Mouse (Mus musculus) intestine, postnatal 0 days (tissue): ENCODE measurements around the gene Prmt1. TPM values are rescaled to one million over a fixed set of nuclear protein-coding genes. Genes with fewer than 3 reads are reported as not detected.

Source experiments
- ATAC-seq: fragments of 200-750 bp; cut with Nextera tagmentation; 2 replicates; pipeline ENCODE4 v1.8.0; 2017; ENCODE audit warnings: mild to moderate bottlenecking, moderate TSS enrichment, moderate library complexity
- H3K27ac ChIP-seq: fragments of 300-500 bp; sonication (generic); 2 replicates; pipeline ENCODE4 v1.5.1; 2014; ENCODE audit warnings: mild to moderate bottlenecking, low read depth, low read length, moderate library complexity
- H3K27me3 ChIP-seq: fragments of 300-500 bp; sonication (generic); replicated peaks from 2 replicates; pipeline ENCODE4 v1.6.1; 2014; ENCODE audit warnings: low read length, mixed read lengths; ENCODE audit not compliant: control insufficient read depth, insufficient read depth
- H3K36me3 ChIP-seq: fragments of 300-500 bp; sonication (generic); 2 replicates; pipeline ENCODE4 v1.6.1; 2014; ENCODE audit warnings: mild to moderate bottlenecking, moderate library complexity; ENCODE audit not compliant: control insufficient read depth, insufficient read depth
- H3K4me1 ChIP-seq: fragments of 300-500 bp; sonication (generic); replicated peaks from 2 replicates; pipeline ENCODE4 v1.6.1; 2014; ENCODE audit warnings: antibody characterized with exemption, low read length, mixed read lengths; ENCODE audit not compliant: control insufficient read depth, insufficient read depth
- H3K4me2 ChIP-seq: fragments of 300-500 bp; sonication (generic); replicated peaks from 2 replicates; pipeline ENCODE4 v1.6.1; 2014; ENCODE audit warnings: low read depth, mild to moderate bottlenecking, moderate library complexity
- H3K4me3 ChIP-seq: fragments of 300-500 bp; sonication (generic); 2 replicates; pipeline ENCODE4 v1.5.1; 2014; ENCODE audit warnings: low read depth, low read length
- H3K9ac ChIP-seq: fragments of 300-500 bp; sonication (generic); 2 replicates; pipeline ENCODE4 v1.6.1; 2014; ENCODE audit warnings: mild to moderate bottlenecking, low read depth, low read length
- H3K9me3 ChIP-seq: fragments of 300-500 bp; sonication (generic); 2 replicates; pipeline ENCODE4 v1.6.1; 2016; ENCODE audit warnings: mixed run types; ENCODE audit not compliant: control insufficient read depth
- CTCF ChIP-seq: sonication (generic); IDR thresholded peaks from 2 replicates; pipeline ENCODE4 v1.5.1; 2016; ENCODE audit warnings: low read depth, mild to moderate bottlenecking, control low read depth, antibody characterized with exemption, moderate library complexity
- WGBS: fragments of 180-500 bp; shearing (Covaris S2); extraction: QIAGEN DNeasy Blood & Tissue Kit; methylation state at CpG from one replicate; pipeline ENCODE4 v1.1.7; 2014; 5-methylcytosine and 5-hydroxymethylcytosine counted together
- polyA plus RNA-seq: library from polyadenylated mRNA; unstranded; fragments of >200 nt; fragmentation: Nextera tagmentation; extraction: Ambion mirVana; gene quantifications from 2 replicates; pipeline ENCODE4 v1.2.1, GENCODE M21; 2015

Prmt1 gene
- polyA plus RNA-seq, 1 experiment from 2014 or later: 130 TPM

GRCm38 (mm10) chr7:45007141-45007540 is 20.8 kb upstream of the Prmt1 start:
- Histone ChIP-seq H3K9me3 (no peaks in the 10 kb centered on the region), H3K4me1 (no peaks in the 10 kb centered on the region), H3K4me2 (no peak overlapping the region), H3K27me3 (no peaks in the 10 kb centered on the region), H3K27ac (peak overlapping the region; percentile 7; the same call in 1 of the 2 replicates), H3K4me3 (no peak overlapping the region), H3K9ac (no peak overlapping the region), H3K36me3 (peaks cover 93% of the 10 kb centered on the region)
- ATAC-seq: no peak
- WGBS: 95% methylated on average over 29 of the region's 29 CpGs
- TF ChIP-seq CTCF: no peak

- no peak for ATAC-seq
- no peak overlapping the region for H3K4me3 ChIP-seq
Observed at GRCm38 (mm10) chr7:45006503-45006902, 20.1 kb upstream of the Prmt1 start.

GRCm38 (mm10) chr7:45005321-45005992 is 19.1 kb upstream of the Prmt1 start:
- H3K4me3 ChIP-seq: no peak overlapping the region
- H3K4me1 ChIP-seq: no peaks in the 10 kb centered on the region
- no peak overlapping the region for H3K4me2 ChIP-seq
- H3K36me3 ChIP-seq: peaks cover 99% of the 10 kb centered on the region
- no peaks in the 10 kb centered on the region for H3K9me3 ChIP-seq
- no peak for ATAC-seq
- no peak overlapping the region for H3K27ac ChIP-seq
- TF ChIP-seq CTCF: no peak
- 86% methylated on average over 6 of the region's 6 CpGs for WGBS
- no peaks in the 10 kb centered on the region for H3K27me3 ChIP-seq
- H3K9ac ChIP-seq: no peak overlapping the region

More at GRCm38 (mm10) chr7:45006503-45006902, 20.1 kb upstream of the Prmt1 start:
- WGBS: 94% methylated on average over 12 of the region's 12 CpGs
- no peak overlapping the region for H3K4me2 ChIP-seq
- no peaks in the 10 kb centered on the region for H3K4me1 ChIP-seq
- no peak overlapping the region for H3K9ac ChIP-seq
- no peak for TF ChIP-seq CTCF
- H3K36me3 ChIP-seq: peaks cover 93% of the 10 kb centered on the region
- H3K27me3 ChIP-seq: no peaks in the 10 kb centered on the region
- H3K27ac ChIP-seq: no peak overlapping the region
- no peaks in the 10 kb centered on the region for H3K9me3 ChIP-seq

GRCm38 (mm10) chr7:45004546-45004945 is 18.2 kb upstream of the Prmt1 start:
- Histone ChIP-seq H3K4me2 (no peak overlapping the region), H3K4me1 (no peaks in the 10 kb centered on the region), H3K4me3 (no peak overlapping the region), H3K36me3 (peaks cover 97% of the 10 kb centered on the region), H3K9me3 (no peaks in the 10 kb centered on the region), H3K9ac (no peak overlapping the region), H3K27ac (no peak overlapping the region), H3K27me3 (no peaks in the 10 kb centered on the region)
- WGBS: 53% methylated on average over 3 of the region's 3 CpGs
- no peak for TF ChIP-seq CTCF
- no peak for ATAC-seq

- ATAC-seq: no peak
- Histone ChIP-seq H3K4me1 (no peaks in the 10 kb centered on the region), H3K27ac (no peak overlapping the region), H3K4me2 (no peak overlapping the region), H3K36me3 (peaks cover 76% of the 10 kb centered on the region), H3K9ac (no peak overlapping the region), H3K27me3 (no peaks in the 10 kb centered on the region), H3K9me3 (no peaks in the 10 kb centered on the region), H3K4me3 (no peak overlapping the region)
- 75% methylated on average over 7 of the region's 7 CpGs for WGBS
- TF ChIP-seq CTCF: no peak
Observed at GRCm38 (mm10) chr7:45002440-45002839, 16.1 kb upstream of the Prmt1 start.

GRCm38 (mm10) chr7:45000539-45001114 is 14.3 kb upstream of the Prmt1 start:
- peaks cover 58% of the 10 kb centered on the region for H3K36me3 ChIP-seq
- WGBS: 79% methylated on average over 21 of the region's 21 CpGs
- TF ChIP-seq CTCF: no peak
- H3K27ac ChIP-seq: 0 out of 2 replicates have a peak overlapping the region, but pooled peaks have one; percentile 28
- no peaks in the 10 kb centered on the region for H3K27me3 ChIP-seq
- H3K4me2 ChIP-seq: no peak overlapping the region
- H3K4me3 ChIP-seq: no peak overlapping the region
- H3K9me3 ChIP-seq: no peaks in the 10 kb centered on the region
- ATAC-seq: no peak
- H3K9ac ChIP-seq: no peak overlapping the region
- 0 out of 2 replicates have a peak, but pooled peaks cover 5% of the 10 kb centered on the region for H3K4me1 ChIP-seq
